Mouse (Mus musculus): Measurements from ENCODE around the gene Igfn1. TPM values are rescaled to one million over a fixed set of nuclear protein-coding genes. Genes with fewer than 3 reads are reported as not detected.

Gene Igfn1
- polyA plus RNA-seq (2012; ENCODE audit: insufficient read depth, low replicate concordance): 0.12 and 0.43 TPM in 2 replicates

DNA sequence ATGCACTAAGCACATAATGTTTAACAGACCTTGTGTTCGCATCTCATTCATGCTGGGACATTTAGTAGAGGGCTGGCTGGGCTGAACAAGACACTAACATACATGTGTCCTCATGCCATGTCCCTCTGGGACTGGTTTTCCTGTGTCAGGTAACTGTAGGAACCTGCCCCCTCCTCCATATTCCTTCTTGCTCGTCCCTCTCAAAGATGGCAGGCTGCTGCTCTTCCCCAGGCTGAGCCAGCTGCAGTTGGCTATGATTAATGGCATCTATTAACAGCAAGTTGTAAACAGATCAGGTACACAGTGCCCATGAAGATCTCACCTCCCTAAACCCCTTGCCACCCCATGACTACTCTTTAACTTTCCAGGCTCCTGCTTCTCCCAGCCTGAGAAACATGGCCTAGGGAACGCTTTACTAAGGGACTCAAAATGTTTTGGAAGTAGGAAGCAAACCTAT is at the start of gene Igfn1:
TSS of gene Igfn1 (minus strand) at position 51 of the 457 bp plus-strand sequence.
- TF ChIP-seq FLI1 (IDR thresholded peaks at IDR 0.05; ENCODE audit: low read length) (no peak), GATA1 (IDR thresholded peaks at IDR 0.05; ENCODE audit: borderline replicate concordance, low read length) (no peak)
- Histone ChIP-seq H3K4me3 (replicated peaks) (no peak within 1 kb of the TSS), H3K9me3 (peaks cover 16% of the 10 kb centered on the region), H3K27me3 (replicated peaks) (peaks cover 52% of the 10 kb centered on the region), H3K36me3 (replicated peaks; ENCODE audit: low read length) (peaks cover 5% of the 10 kb centered on the region), H3K4me1 (peaks cover 47% of the 10 kb centered on the region)

DNA sequence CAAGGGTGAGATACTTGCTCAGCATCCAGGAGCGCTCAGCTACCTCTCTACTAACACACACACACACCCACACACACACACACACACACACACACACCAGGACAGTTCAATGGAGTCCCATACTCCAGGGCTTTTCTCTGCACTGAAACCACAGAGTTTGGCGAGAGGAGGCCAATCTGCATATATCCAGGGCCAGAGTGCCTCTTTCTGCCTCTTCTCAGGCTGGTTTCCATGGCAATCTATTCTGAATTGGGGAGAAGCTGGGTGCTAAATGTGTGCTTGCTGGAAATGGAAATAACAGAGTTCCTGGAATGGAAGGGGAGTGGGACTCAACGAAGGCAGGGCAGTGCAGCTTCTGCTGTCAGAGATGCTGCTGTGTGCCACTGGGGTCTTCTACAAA is 49.6 kb upstream of the Igfn1 start:
- no peak overlapping the region for H3K4me3 ChIP-seq (replicated peaks)
- peaks cover 90% of the 10 kb centered on the region for H3K27me3 ChIP-seq (replicated peaks)
- H3K4me1 ChIP-seq: peaks cover 12% of the 10 kb centered on the region
- no peaks in the 10 kb centered on the region for H3K9me3 ChIP-seq
- no peaks in the 10 kb centered on the region for H3K36me3 ChIP-seq (replicated peaks; ENCODE audit: low read length)
- no peak for TF ChIP-seq FLI1 (IDR thresholded peaks at IDR 0.05; ENCODE audit: low read length)
- TF ChIP-seq GATA1 (IDR thresholded peaks at IDR 0.05; ENCODE audit: borderline replicate concordance, low read length): no peak

DNA sequence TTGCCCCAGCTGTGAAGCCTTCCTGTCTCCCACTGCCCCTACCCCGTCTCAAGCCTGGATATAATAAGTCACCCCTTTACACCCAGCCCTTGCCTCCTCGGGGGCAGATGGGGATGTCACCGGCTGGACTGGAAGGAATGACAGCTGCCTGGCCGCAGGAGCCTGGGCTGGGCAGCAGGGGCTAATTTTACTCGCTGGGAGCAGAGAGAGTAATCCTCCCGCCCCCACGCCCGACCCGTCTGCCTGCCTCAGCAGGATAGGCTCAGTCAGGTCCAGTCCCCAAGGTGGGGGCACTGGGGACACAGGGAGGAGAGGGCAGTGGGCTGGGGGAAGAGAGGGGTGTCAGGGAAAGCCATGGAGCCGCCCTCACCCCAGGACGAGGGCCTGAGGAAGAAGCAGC is 46.4 kb upstream of the Igfn1 start, which contains the start of gene Cacna1s:
TSS of gene Cacna1s (plus strand) at position 204 of the 400 bp plus-strand sequence.
- TF ChIP-seq GATA1 (IDR thresholded peaks at IDR 0.05; ENCODE audit: borderline replicate concordance, low read length) (no peak), FLI1 (IDR thresholded peaks at IDR 0.05; ENCODE audit: low read length) (no peak)
- peaks cover 92% of the 10 kb centered on the region for H3K27me3 ChIP-seq (replicated peaks)
- H3K4me1 ChIP-seq: peaks cover 21% of the 10 kb centered on the region
- no peaks in the 10 kb centered on the region for H3K36me3 ChIP-seq (replicated peaks; ENCODE audit: low read length)
- peak within 1 kb of the TSS; percentile 2 for H3K4me3 ChIP-seq (replicated peaks)
- no peaks in the 10 kb centered on the region for H3K9me3 ChIP-seq

DNA sequence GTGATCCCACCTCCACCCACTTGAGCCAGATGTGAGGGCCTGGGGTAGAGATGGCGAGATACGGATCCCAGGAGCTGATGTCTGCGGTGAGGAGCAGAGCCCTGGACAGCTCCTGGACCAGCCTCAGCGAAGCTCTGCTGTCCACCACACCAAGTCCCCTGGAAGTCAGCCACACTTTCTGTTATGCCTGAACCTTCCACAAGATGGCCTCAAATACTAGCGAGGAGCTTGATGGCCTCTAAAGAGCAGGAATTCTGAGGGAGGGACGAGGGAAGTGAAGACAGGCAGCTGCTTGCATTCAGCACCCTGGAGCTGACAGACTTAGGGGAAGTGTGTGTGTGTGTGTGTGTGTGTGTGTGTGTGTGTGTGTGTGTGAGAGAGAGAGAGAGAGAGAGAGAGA is 45.3 kb upstream of the Igfn1 start:
- Histone ChIP-seq H3K36me3 (replicated peaks; ENCODE audit: low read length) (no peaks in the 10 kb centered on the region), H3K9me3 (no peaks in the 10 kb centered on the region), H3K4me3 (replicated peaks) (peak overlapping the region; percentile 2), H3K27me3 (replicated peaks) (peaks cover 90% of the 10 kb centered on the region), H3K4me1 (peaks cover 21% of the 10 kb centered on the region)
- TF ChIP-seq FLI1 (IDR thresholded peaks at IDR 0.05; ENCODE audit: low read length) (no peak), GATA1 (IDR thresholded peaks at IDR 0.05; ENCODE audit: borderline replicate concordance, low read length) (no peak)

DNA sequence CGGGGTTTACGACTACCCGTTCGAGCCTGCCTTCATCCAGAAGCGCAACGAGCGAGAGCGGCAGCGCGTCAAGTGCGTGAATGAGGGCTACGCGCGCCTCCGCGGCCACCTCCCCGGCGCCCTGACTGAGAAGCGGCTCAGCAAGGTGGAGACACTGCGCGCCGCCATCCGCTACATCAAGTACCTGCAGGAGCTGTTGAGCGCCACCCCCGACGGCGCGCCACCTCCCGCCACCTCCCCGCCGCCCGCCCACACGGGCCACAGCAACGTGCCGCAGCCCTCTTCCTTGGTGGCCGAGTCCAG is 44.8 kb upstream of the Igfn1 start:
- no peaks in the 10 kb centered on the region for H3K9me3 ChIP-seq
- peaks cover 21% of the 10 kb centered on the region for H3K4me1 ChIP-seq
- peak overlapping the region; percentile 80 for H3K4me3 ChIP-seq (replicated peaks)
- H3K36me3 ChIP-seq (replicated peaks; ENCODE audit: low read length): no peaks in the 10 kb centered on the region
- TF ChIP-seq FLI1 (IDR thresholded peaks at IDR 0.05; ENCODE audit: low read length) (no peak), GATA1 (IDR thresholded peaks at IDR 0.05; ENCODE audit: borderline replicate concordance, low read length) (no peak)
- H3K27me3 ChIP-seq (replicated peaks): peaks cover 87% of the 10 kb centered on the region

DNA sequence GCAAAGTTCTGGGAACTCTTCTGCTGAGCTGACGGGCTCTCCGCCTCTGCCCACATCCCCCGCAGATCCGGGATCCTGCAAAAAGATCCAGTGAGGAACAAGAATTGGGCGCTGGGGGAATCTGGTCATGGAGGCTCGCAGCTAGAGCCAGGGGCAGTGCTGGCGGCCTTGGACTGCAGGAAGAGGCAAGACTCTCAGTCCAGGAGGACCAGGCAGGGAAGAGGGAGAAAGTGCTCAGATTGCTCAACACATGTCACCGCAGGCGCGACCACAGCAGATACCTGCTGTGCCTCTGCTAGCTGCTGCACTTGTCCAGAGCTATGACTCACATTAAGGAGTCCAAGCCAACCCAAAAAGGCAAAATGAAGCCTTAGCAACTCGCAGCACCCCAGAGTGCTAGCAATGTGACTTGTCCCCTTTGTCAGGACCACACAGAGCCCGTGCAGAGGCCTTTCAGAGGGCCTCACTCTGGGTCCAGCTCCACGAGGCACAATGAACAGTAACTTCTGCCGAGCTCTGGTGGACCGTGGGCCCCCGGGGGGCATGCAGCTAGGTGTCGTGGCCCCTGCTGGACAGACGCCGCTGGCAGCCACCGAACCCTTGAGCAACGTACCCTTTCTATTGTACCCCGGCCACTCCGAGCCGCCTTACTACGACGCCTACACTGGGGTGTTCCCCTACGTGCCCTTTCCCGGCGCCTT is 44.3 kb upstream of the Igfn1 start, which contains the start of gene Ascl5:
TSS of gene Ascl5 (plus strand) at position 493 of the 701 bp plus-strand sequence.
- peaks cover 85% of the 10 kb centered on the region for H3K27me3 ChIP-seq (replicated peaks)
- peak within 1 kb of the TSS; percentile 80 for H3K4me3 ChIP-seq (replicated peaks)
- H3K9me3 ChIP-seq: no peaks in the 10 kb centered on the region
- H3K36me3 ChIP-seq (replicated peaks; ENCODE audit: low read length): no peaks in the 10 kb centered on the region
- no peak for TF ChIP-seq GATA1 (IDR thresholded peaks at IDR 0.05; ENCODE audit: borderline replicate concordance, low read length)
- no peak for TF ChIP-seq FLI1 (IDR thresholded peaks at IDR 0.05; ENCODE audit: low read length)
- H3K4me1 ChIP-seq: peaks cover 21% of the 10 kb centered on the region

DNA sequence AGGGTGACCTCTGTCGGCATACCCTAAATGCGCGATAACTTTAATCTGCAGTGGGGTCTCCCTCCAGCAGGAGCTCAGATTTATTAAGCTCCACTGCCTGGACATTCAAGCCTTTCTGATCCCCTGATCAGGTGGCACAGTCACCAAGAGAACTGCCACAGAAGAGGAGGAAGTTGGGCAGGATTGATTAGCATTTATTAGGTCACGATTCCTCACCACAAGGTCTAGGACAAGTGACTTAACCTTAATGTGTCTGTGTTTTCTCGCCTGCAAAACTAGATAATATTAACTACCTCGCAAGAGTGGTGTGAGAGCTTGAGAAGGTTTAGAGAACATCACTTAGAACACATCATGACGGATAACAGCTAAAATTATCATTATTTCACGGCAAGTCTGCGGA is 41.8 kb upstream of the Igfn1 start:
- no peaks in the 10 kb centered on the region for H3K9me3 ChIP-seq
- H3K36me3 ChIP-seq (replicated peaks; ENCODE audit: low read length): no peaks in the 10 kb centered on the region
- H3K4me1 ChIP-seq: peaks cover 21% of the 10 kb centered on the region
- no peak overlapping the region for H3K4me3 ChIP-seq (replicated peaks)
- TF ChIP-seq GATA1 (IDR thresholded peaks at IDR 0.05; ENCODE audit: borderline replicate concordance, low read length): no peak
- no peak for TF ChIP-seq FLI1 (IDR thresholded peaks at IDR 0.05; ENCODE audit: low read length)
- peaks cover 85% of the 10 kb centered on the region for H3K27me3 ChIP-seq (replicated peaks)

DNA sequence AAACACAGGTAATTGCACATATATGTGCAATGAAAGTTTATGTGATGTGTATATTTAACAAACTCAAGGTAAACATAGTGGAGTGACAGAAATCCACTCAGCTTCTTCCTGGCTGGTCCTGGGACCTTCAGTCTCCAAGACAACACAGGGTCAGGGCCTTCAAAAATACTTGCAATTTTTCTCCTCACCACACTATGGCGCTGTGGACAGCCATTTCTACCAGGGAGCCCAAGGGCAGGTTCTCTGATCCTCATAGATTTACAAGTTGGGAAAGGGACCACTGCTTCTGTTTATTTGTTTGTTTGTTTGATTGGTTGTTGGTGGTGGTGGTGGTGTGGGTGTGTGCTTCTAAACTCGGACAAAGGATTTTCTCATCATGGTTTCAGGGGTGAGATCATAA is 41.3 kb upstream of the Igfn1 start:
- H3K4me3 ChIP-seq (replicated peaks): no peak overlapping the region
- TF ChIP-seq GATA1 (IDR thresholded peaks at IDR 0.05; ENCODE audit: borderline replicate concordance, low read length): no peak
- TF ChIP-seq FLI1 (IDR thresholded peaks at IDR 0.05; ENCODE audit: low read length): no peak
- peaks cover 21% of the 10 kb centered on the region for H3K4me1 ChIP-seq
- H3K9me3 ChIP-seq: no peaks in the 10 kb centered on the region
- H3K27me3 ChIP-seq (replicated peaks): peaks cover 85% of the 10 kb centered on the region
- H3K36me3 ChIP-seq (replicated peaks; ENCODE audit: low read length): no peaks in the 10 kb centered on the region

DNA sequence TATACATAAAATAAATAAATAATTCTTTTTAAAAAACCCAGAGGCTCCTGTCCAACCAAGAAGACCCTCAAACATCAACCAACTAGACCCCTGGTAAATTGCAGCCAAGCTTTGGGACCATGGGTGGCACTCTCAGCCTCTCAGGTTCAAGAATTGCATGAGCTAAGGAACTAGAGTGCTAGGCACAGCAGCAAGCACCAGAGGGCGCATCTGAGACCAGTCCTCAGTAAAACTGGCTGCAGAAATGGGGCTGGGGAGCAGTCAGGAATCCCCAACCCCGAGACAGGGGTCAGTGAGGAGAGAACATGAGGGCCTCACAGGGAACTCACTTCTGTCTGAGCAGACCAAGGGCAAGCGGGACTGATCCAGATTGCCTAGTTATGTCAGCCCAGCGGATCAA is 39.6 kb upstream of the Igfn1 start:
- no peaks in the 10 kb centered on the region for H3K9me3 ChIP-seq
- peaks cover 85% of the 10 kb centered on the region for H3K27me3 ChIP-seq (replicated peaks)
- TF ChIP-seq GATA1 (IDR thresholded peaks at IDR 0.05; ENCODE audit: borderline replicate concordance, low read length) (no peak), FLI1 (IDR thresholded peaks at IDR 0.05; ENCODE audit: low read length) (no peak)
- H3K4me1 ChIP-seq: peaks cover 10% of the 10 kb centered on the region
- no peak overlapping the region for H3K4me3 ChIP-seq (replicated peaks)
- no peaks in the 10 kb centered on the region for H3K36me3 ChIP-seq (replicated peaks; ENCODE audit: low read length)

DNA sequence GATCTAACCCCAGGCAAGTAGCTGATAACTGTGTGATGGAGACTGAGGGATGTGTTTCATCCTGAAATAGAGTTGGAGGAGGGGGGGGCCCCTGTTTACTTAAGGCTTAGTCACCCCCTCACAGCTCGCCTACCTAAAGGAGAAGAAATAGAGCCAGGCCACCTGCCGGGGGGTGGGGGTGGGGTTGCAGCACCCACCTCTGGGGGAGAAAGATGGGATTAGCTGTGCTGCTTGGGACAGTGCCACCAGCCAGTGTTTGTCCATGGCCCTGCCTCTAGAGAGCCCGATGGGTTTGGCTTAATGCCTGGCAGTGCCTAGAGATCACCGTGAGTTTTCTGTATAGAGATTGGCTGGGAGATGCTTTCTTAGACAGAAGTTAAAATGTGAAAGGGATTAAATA is 34.7 kb upstream of the Igfn1 start:
- Histone ChIP-seq H3K4me3 (replicated peaks) (no peak overlapping the region), H3K4me1 (no peaks in the 10 kb centered on the region), H3K36me3 (replicated peaks; ENCODE audit: low read length) (no peaks in the 10 kb centered on the region), H3K9me3 (no peaks in the 10 kb centered on the region), H3K27me3 (replicated peaks) (peaks cover 87% of the 10 kb centered on the region)
- no peak for TF ChIP-seq FLI1 (IDR thresholded peaks at IDR 0.05; ENCODE audit: low read length)
- TF ChIP-seq GATA1 (IDR thresholded peaks at IDR 0.05; ENCODE audit: borderline replicate concordance, low read length): no peak
